Mouse (Mus musculus) testis, adult 2 months (tissue): Measurements from ENCODE around the gene Adam15.

Experiments used
- CTCF ChIP-seq: fragments of 200-500 bp; IDR thresholded peaks from 2 replicates; pipeline ENCODE4 v1.5.1; 2012; ENCODE audit warnings: low read depth, mild to moderate bottlenecking, inconsistent platforms, low read length, moderate library complexity; ENCODE audit not compliant: control insufficient read depth, insufficient read depth, insufficient replicate concordance
- POLR2A ChIP-seq: fragments of 200-500 bp; IDR thresholded peaks from 2 replicates; pipeline ENCODE4 v1.6.1; 2012; ENCODE audit warnings: low read depth, mild to moderate bottlenecking, inconsistent platforms, low read length, moderate library complexity; ENCODE audit not compliant: control insufficient read depth

DNA sequence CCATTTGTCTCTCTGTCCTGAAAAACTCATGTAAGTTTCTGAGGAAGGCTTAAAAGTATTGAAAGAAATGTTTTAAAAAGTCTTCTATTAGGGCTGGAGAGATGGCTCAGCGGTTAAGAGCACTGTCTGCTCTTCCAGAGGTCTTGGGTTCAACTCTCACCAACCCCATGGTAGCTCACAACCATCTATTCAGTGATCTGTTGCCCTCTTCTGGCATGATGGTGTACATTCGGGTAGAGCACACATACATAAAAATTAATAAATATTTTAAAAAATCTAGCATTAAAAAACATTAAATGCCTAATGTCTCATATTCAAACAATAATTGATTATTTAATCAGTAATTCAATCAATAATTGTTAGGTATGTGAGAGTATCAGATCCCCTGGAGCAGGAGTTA is 49.3 kb downstream of the Adam15 start:
- no peak for TF ChIP-seq CTCF
- no peak for TF ChIP-seq POLR2A
